Mouse (Mus musculus): ENCODE measurements around the gene Fam72a.
"Not testable (repeated sequence)": the region's sequence is repeated elsewhere in the genome, so short reads cannot be mapped to it uniquely, and the experiment has no call there.

Gene Fam72a

GRCm38 (mm10) chr1:131526371-131527270, 1.1 kb upstream of the Fam72a start:
- DNase-seq (ENCODE audit: low spot score) = no peak

GRCm38 (mm10) chr1:131528081-131528507, 391 bp downstream of the Fam72a start:
- no peak for DNase-seq (ENCODE audit: low spot score)

GRCm38 (mm10) chr1:131528561-131529166, 961 bp downstream of the Fam72a start:
- DNase-seq (ENCODE audit: low spot score) = no peak

GRCm38 (mm10) chr1:131539771-131540170, 12.1 kb downstream of the Fam72a start:
- DNase-seq (ENCODE audit: low spot score) = no peak

GRCm38 (mm10) chr1:131540795-131541194, 13.1 kb downstream of the Fam72a start:
- no peak for DNase-seq (ENCODE audit: low spot score)

GRCm38 (mm10) chr1:131541431-131541830, 13.7 kb downstream of the Fam72a start:
- DNase-seq (ENCODE audit: low spot score) = no peak

GRCm38 (mm10) chr1:131541903-131542302, 14.2 kb downstream of the Fam72a start:
- DNase-seq (ENCODE audit: low spot score) = no peak

GRCm38 (mm10) chr1:131543886-131544565, 16.3 kb downstream of the Fam72a start:
- no peak for DNase-seq (ENCODE audit: low spot score)

- DNase-seq (ENCODE audit: low spot score) = no peak
Observed at GRCm38 (mm10) chr1:131546798-131547690, 19.3 kb downstream of the Fam72a start.

- DNase-seq (ENCODE audit: low spot score) = peak; percentile 42
Observed at GRCm38 (mm10) chr1:131548494-131549365, 21.0 kb downstream of the Fam72a start.

GRCm38 (mm10) chr1:131551956-131552355, 24.3 kb downstream of the Fam72a start:
- DNase-seq (ENCODE audit: low spot score) = no peak

- no peak for DNase-seq (ENCODE audit: low spot score)
Observed at GRCm38 (mm10) chr1:131553428-131553827, 25.7 kb downstream of the Fam72a start.

GRCm38 (mm10) chr1:131555042-131555812, 27.5 kb downstream of the Fam72a start:
- DNase-seq (ENCODE audit: low spot score) = peak; percentile 78

GRCm38 (mm10) chr1:131560500-131560899, 32.8 kb downstream of the Fam72a start:
- DNase-seq (ENCODE audit: low spot score) = no peak

- no peak for DNase-seq (ENCODE audit: low spot score)
Observed at GRCm38 (mm10) chr1:131562081-131562480, 34.4 kb downstream of the Fam72a start.

GRCm38 (mm10) chr1:131566056-131566455, 38.4 kb downstream of the Fam72a start:
- not testable (repeated sequence) for DNase-seq (ENCODE audit: low spot score)

GRCm38 (mm10) chr1:131569721-131570120, 42.0 kb downstream of the Fam72a start:
- DNase-seq (ENCODE audit: low spot score) = no peak

- no peak for DNase-seq (ENCODE audit: low spot score)
Observed at GRCm38 (mm10) chr1:131570391-131570790, 42.7 kb downstream of the Fam72a start.

GRCm38 (mm10) chr1:131573721-131574120, 46.0 kb downstream of the Fam72a start:
- no peak for DNase-seq (ENCODE audit: low spot score)

Data from left cerebral cortex, adult 11 months (tissue).